Mouse (Mus musculus) limb, embryonic 13.5 days (tissue): Measurements from ENCODE around the gene Thada. TPM values are rescaled to one million over a fixed set of nuclear protein-coding genes. Genes with fewer than 3 reads are reported as not detected.
A peak's percentile ranks its signal among the peaks of the same experiment; 100 is the strongest.

Experiments used
- ATAC-seq: fragments of 200-750 bp; cut with Nextera tagmentation; 2 replicates; pipeline ENCODE4 v1.8.0; 2017; ENCODE audit warnings: low read depth, moderate number of reproducible peaks, moderate TSS enrichment; ENCODE audit not compliant: low FRiP score
- H3K27ac ChIP-seq: fragments of 300-500 bp; sonication (generic); 2 replicates; pipeline ENCODE4 v1.5.1; 2015; ENCODE audit warnings: inconsistent platforms, mild to moderate bottlenecking, moderate library complexity
- H3K27me3 ChIP-seq: fragments of 300-500 bp; sonication (generic); 2 replicates; pipeline ENCODE4 v1.6.1; 2015; ENCODE audit warnings: mild to moderate bottlenecking, inconsistent platforms
- H3K36me3 ChIP-seq: fragments of 300-500 bp; sonication (generic); 2 replicates; pipeline ENCODE4 v1.6.1; 2015; ENCODE audit warnings: inconsistent platforms, mild to moderate bottlenecking, moderate library complexity
- H3K4me1 ChIP-seq: fragments of 300-500 bp; sonication (generic); 2 replicates; pipeline ENCODE4 v1.6.1; 2015; ENCODE audit warnings: inconsistent platforms
- H3K4me2 ChIP-seq: fragments of 300-500 bp; sonication (generic); replicated peaks from 2 replicates; pipeline ENCODE4 v1.6.1; 2015; ENCODE audit warnings: inconsistent platforms, mild to moderate bottlenecking, moderate library complexity
- H3K4me3 ChIP-seq: fragments of 300-500 bp; sonication (generic); 2 replicates; pipeline ENCODE4 v1.5.1; 2015; ENCODE audit warnings: moderate library complexity, mild to moderate bottlenecking, inconsistent platforms
- H3K9ac ChIP-seq: fragments of 300-500 bp; sonication (generic); 2 replicates; pipeline ENCODE4 v1.6.1; 2015; ENCODE audit warnings: mild to moderate bottlenecking, inconsistent platforms
- H3K9me3 ChIP-seq: fragments of 300-500 bp; sonication (generic); 2 replicates; pipeline ENCODE4 v1.6.1; 2016; ENCODE audit warnings: inconsistent platforms
- WGBS: fragments of 180-500 bp; shearing (Covaris S2); methylation state at CpG from one replicate; pipeline ENCODE4 v1.1.7; 2015; 5-methylcytosine and 5-hydroxymethylcytosine counted together
- polyA plus RNA-seq: library from polyadenylated mRNA; unstranded; fragments of >200 nt; fragmentation: Nextera tagmentation; extraction: Ambion mirVana; gene quantifications from 2 replicates; pipeline ENCODE4 v1.2.1, GENCODE M21; 2015

Gene Thada
- polyA plus RNA-seq, result 8.2 and 9.1 TPM in 2 replicates

GRCm38 (mm10) chr17:84465753-84466608 lies at the start of gene Thada:
Gene Thada, minus strand, starts transcription at chr17:84466205.
- Histone ChIP-seq H3K27me3 (no peaks in the 10 kb centered on the region), H3K4me1 (peaks cover 16% of the 10 kb centered on the region), H3K36me3 (peaks cover 9% of the 10 kb centered on the region), H3K4me2 (peak within 1 kb of the TSS; percentile 90), H3K4me3 (peak within 1 kb of the TSS; percentile 96), H3K9ac (peak within 1 kb of the TSS; percentile 94), H3K9me3 (no peaks in the 10 kb centered on the region), H3K27ac (peak within 1 kb of the TSS; percentile 83)
- 1% methylated on average over 67 of the region's 67 CpGs for WGBS
- peak; percentile 97 for ATAC-seq

GRCm38 (mm10) chr17:84512516-84513085 lies 46.6 kb upstream of the Thada start:
- H3K4me3 ChIP-seq, result peak overlapping the region; percentile 81
- H3K36me3 ChIP-seq, result no peaks in the 10 kb centered on the region
- no peaks in the 10 kb centered on the region for H3K9me3 ChIP-seq
- H3K27ac ChIP-seq, result peak overlapping the region; percentile 73; the same call in 1 of the 2 replicates
- H3K4me1 ChIP-seq, result peaks cover 21% of the 10 kb centered on the region
- no peaks in the 10 kb centered on the region for H3K27me3 ChIP-seq
- H3K4me2 ChIP-seq, result peak overlapping the region; percentile 86
- WGBS, result 12% methylated on average over 4 of the region's 4 CpGs
- ATAC-seq, result 0 out of 2 replicates have a peak, but pooled peaks have one; percentile 29
- H3K9ac ChIP-seq, result peak overlapping the region; percentile 92

- Histone ChIP-seq H3K9ac (peak within 1 kb of the TSS; percentile 92), H3K4me3 (peak within 1 kb of the TSS; percentile 81), H3K27ac (peak within 1 kb of the TSS; percentile 73), H3K4me1 (peaks cover 21% of the 10 kb centered on the region), H3K36me3 (no peaks in the 10 kb centered on the region), H3K9me3 (no peaks in the 10 kb centered on the region), H3K4me2 (peak within 1 kb of the TSS; percentile 86), H3K27me3 (no peaks in the 10 kb centered on the region)
- ATAC-seq, result peak; percentile 90
- WGBS, result under 1% methylated on average over 79 of the region's 79 CpGs
Observed at GRCm38 (mm10) chr17:84511682-84512515, 45.9 kb upstream of the Thada start, which contains the start of gene Plekhh2. Gene Plekhh2, plus strand, starts transcription at chr17:84511895.

GRCm38 (mm10) chr17:84510961-84511639 lies 45.1 kb upstream of the Thada start:
- no peaks in the 10 kb centered on the region for H3K9me3 ChIP-seq
- peak overlapping the region; percentile 86 for H3K4me2 ChIP-seq
- H3K27ac ChIP-seq, result peak overlapping the region; percentile 73; the same call in 1 of the 2 replicates
- H3K4me1 ChIP-seq, result peaks cover 21% of the 10 kb centered on the region
- no peak; the same call in 1 of the 2 replicates for ATAC-seq
- H3K9ac ChIP-seq, result peak overlapping the region; percentile 92; the same call in 1 of the 2 replicates
- H3K4me3 ChIP-seq, result peak overlapping the region; percentile 81
- WGBS, result 21% methylated on average over 11 of the region's 11 CpGs
- H3K36me3 ChIP-seq, result no peaks in the 10 kb centered on the region
- H3K27me3 ChIP-seq, result no peaks in the 10 kb centered on the region

GRCm38 (mm10) chr17:84510355-84510754 lies 44.4 kb upstream of the Thada start:
- Histone ChIP-seq H3K4me2 (no peak overlapping the region), H3K36me3 (no peaks in the 10 kb centered on the region), H3K4me3 (no peak overlapping the region), H3K4me1 (peaks cover 21% of the 10 kb centered on the region), H3K27ac (peak overlapping the region; percentile 73; the same call in 1 of the 2 replicates), H3K9ac (no peak overlapping the region), H3K27me3 (no peaks in the 10 kb centered on the region), H3K9me3 (no peaks in the 10 kb centered on the region)
- 40% methylated on average over 5 of the region's 5 CpGs for WGBS
- peak; percentile 33; the same call in 1 of the 2 replicates for ATAC-seq

- 81% methylated on average over 4 of the region's 4 CpGs for WGBS
Observed at GRCm38 (mm10) chr17:84509176-84509575, 43.2 kb upstream of the Thada start.

GRCm38 (mm10) chr17:84508736-84509135 lies 42.7 kb upstream of the Thada start:
- Histone ChIP-seq H3K4me1 (peaks cover 21% of the 10 kb centered on the region), H3K4me3 (no peak overlapping the region), H3K36me3 (no peaks in the 10 kb centered on the region), H3K27me3 (no peaks in the 10 kb centered on the region), H3K9me3 (no peaks in the 10 kb centered on the region), H3K4me2 (no peak overlapping the region), H3K27ac (no peak overlapping the region), H3K9ac (no peak overlapping the region)
- no peak for ATAC-seq
- 82% methylated on average over 3 of the region's 3 CpGs for WGBS

More at GRCm38 (mm10) chr17:84509176-84509575, 43.2 kb upstream of the Thada start:
- H3K27me3 ChIP-seq, result no peaks in the 10 kb centered on the region
- ATAC-seq, result no peak
- H3K9ac ChIP-seq, result no peak overlapping the region
- no peak overlapping the region for H3K27ac ChIP-seq
- no peaks in the 10 kb centered on the region for H3K9me3 ChIP-seq
- H3K4me3 ChIP-seq, result no peak overlapping the region
- H3K36me3 ChIP-seq, result no peaks in the 10 kb centered on the region
- peaks cover 21% of the 10 kb centered on the region for H3K4me1 ChIP-seq
- H3K4me2 ChIP-seq, result no peak overlapping the region

GRCm38 (mm10) chr17:84505922-84506321 lies 39.9 kb upstream of the Thada start:
- Histone ChIP-seq H3K9ac (no peak overlapping the region), H3K4me3 (no peak overlapping the region), H3K27me3 (no peaks in the 10 kb centered on the region), H3K27ac (no peak overlapping the region), H3K4me2 (no peak overlapping the region), H3K9me3 (no peaks in the 10 kb centered on the region), H3K36me3 (no peaks in the 10 kb centered on the region), H3K4me1 (peaks cover 16% of the 10 kb centered on the region)
- no peak for ATAC-seq
- 74% methylated on average over 2 of the region's 2 CpGs for WGBS

- Histone ChIP-seq H3K9me3 (no peaks in the 10 kb centered on the region), H3K4me3 (no peak overlapping the region), H3K4me1 (no peaks in the 10 kb centered on the region), H3K27me3 (no peaks in the 10 kb centered on the region), H3K4me2 (no peak overlapping the region), H3K27ac (no peak overlapping the region), H3K9ac (no peak overlapping the region), H3K36me3 (no peaks in the 10 kb centered on the region)
- ATAC-seq, result no peak
- WGBS, result 82% methylated on average over 3 of the region's 3 CpGs
Observed at GRCm38 (mm10) chr17:84502341-84502740, 36.3 kb upstream of the Thada start.

GRCm38 (mm10) chr17:84498639-84499038 lies 32.6 kb upstream of the Thada start:
- ATAC-seq, result no peak
- 75% methylated on average over 5 of the region's 5 CpGs for WGBS
- H3K27ac ChIP-seq, result no peak overlapping the region

GRCm38 (mm10) chr17:84497972-84498604 lies 32.1 kb upstream of the Thada start:
- ATAC-seq, result no peak

More at GRCm38 (mm10) chr17:84498639-84499038, 32.6 kb upstream of the Thada start:
- H3K27me3 ChIP-seq, result no peaks in the 10 kb centered on the region
- H3K9ac ChIP-seq, result no peak overlapping the region
- no peaks in the 10 kb centered on the region for H3K36me3 ChIP-seq
- H3K4me2 ChIP-seq, result no peak overlapping the region
- H3K9me3 ChIP-seq, result no peaks in the 10 kb centered on the region
- H3K4me3 ChIP-seq, result no peak overlapping the region
- no peaks in the 10 kb centered on the region for H3K4me1 ChIP-seq

More at GRCm38 (mm10) chr17:84497972-84498604, 32.1 kb upstream of the Thada start:
- WGBS, result 86% methylated on average over 3 of the region's 3 CpGs
- Histone ChIP-seq H3K27ac (no peak overlapping the region), H3K9me3 (no peaks in the 10 kb centered on the region), H3K4me1 (no peaks in the 10 kb centered on the region), H3K9ac (no peak overlapping the region), H3K4me2 (no peak overlapping the region), H3K4me3 (no peak overlapping the region), H3K36me3 (no peaks in the 10 kb centered on the region), H3K27me3 (no peaks in the 10 kb centered on the region)
